Mouse (Mus musculus) embryo, embryonic 10.5 days (tissue): ENCODE measurements around the gene Taz.
A peak's percentile ranks its signal among the peaks of the same experiment; 100 is the strongest.

Experiments used
- DNase-seq: peaks from one replicate; pipeline ENCODE4 v3.0.0-alpha.2; 2015; ENCODE audit warnings: low spot score

Taz gene

GRCm38 (mm10) chrX:74281041-74281731 lies 526 bp upstream of the Taz start:
- DNase-seq, result no peak

GRCm38 (mm10) chrX:74282395-74283091 lies 831 bp downstream of the Taz start:
- DNase-seq, result peak; percentile 88

GRCm38 (mm10) chrX:74283092-74283437 lies 1.4 kb downstream of the Taz start:
- no peak for DNase-seq

- no peak for DNase-seq
Measured at GRCm38 (mm10) chrX:74293431-74293830, 11.7 kb downstream of the Taz start.

- peak; percentile 95 for DNase-seq
Measured at GRCm38 (mm10) chrX:74296538-74297448, 15.1 kb downstream of the Taz start, which contains the start of gene Atp6ap1. Gene Atp6ap1 (plus strand): TSS chrX:74297097.

GRCm38 (mm10) chrX:74298348-74298747 lies 16.6 kb downstream of the Taz start:
- DNase-seq, result no peak

- no peak for DNase-seq
Measured at GRCm38 (mm10) chrX:74299721-74300120, 18.0 kb downstream of the Taz start.

- DNase-seq, result peak; percentile 79
Measured at GRCm38 (mm10) chrX:74304867-74305700, 23.4 kb downstream of the Taz start, which contains the start of gene Gdi1. Gene Gdi1 (plus strand): TSS chrX:74304998.

GRCm38 (mm10) chrX:74312540-74313464 lies 31.1 kb downstream of the Taz start, which contains the start of gene Fam50a:
Gene Fam50a (plus strand): TSS chrX:74313033.
- peak; percentile 86 for DNase-seq

GRCm38 (mm10) chrX:74328725-74329161 lies 47.0 kb downstream of the Taz start, which contains the start of gene Plxna3:
Gene Plxna3 (plus strand): TSS chrX:74329066.
- peak; percentile 75 for DNase-seq

GRCm38 (mm10) chrX:74329215-74329671 lies 47.5 kb downstream of the Taz start:
- no peak for DNase-seq

- no peak for DNase-seq
Measured at GRCm38 (mm10) chrX:74330166-74330930, 48.6 kb downstream of the Taz start.
